Mouse (Mus musculus) lung, postnatal 0 days (tissue): ENCODE results near the gene Nbea.

Source experiments
- CTCF ChIP-seq: IDR thresholded peaks from 2 replicates; pipeline ENCODE4 v1.5.1; 2016; ENCODE audit warnings: antibody characterized with exemption, mild to moderate bottlenecking
- EP300 ChIP-seq: IDR thresholded peaks from 2 replicates; pipeline ENCODE4 v1.6.1; 2016; ENCODE audit warnings: antibody characterized with exemption, mild to moderate bottlenecking, control low read depth

- no peak for TF ChIP-seq CTCF
- no peak for TF ChIP-seq EP300
These were observed 292.9 kb downstream of the Nbea start for GRCm38 (mm10) chr3:55890574-55890973.
